Mouse (Mus musculus): Measurements from ENCODE around the gene Herc3. TPM values are rescaled to one million over a fixed set of nuclear protein-coding genes. Genes with fewer than 3 reads are reported as not detected.
"Not testable (repeated sequence)": the region's sequence is repeated elsewhere in the genome, so short reads cannot be mapped to it uniquely, and the experiment has no call there.

The Herc3 gene
- total RNA-seq, 2 experiments from 2014 or later = 22.2 to 46.1 TPM

- no peak for DNase-seq
- intact Hi-C loops (cut with DNase I) = no loop called here
Observed at GRCm38 (mm10) chr6:58856494-58856893, 25.2 kb downstream of the Herc3 start.

DNA sequence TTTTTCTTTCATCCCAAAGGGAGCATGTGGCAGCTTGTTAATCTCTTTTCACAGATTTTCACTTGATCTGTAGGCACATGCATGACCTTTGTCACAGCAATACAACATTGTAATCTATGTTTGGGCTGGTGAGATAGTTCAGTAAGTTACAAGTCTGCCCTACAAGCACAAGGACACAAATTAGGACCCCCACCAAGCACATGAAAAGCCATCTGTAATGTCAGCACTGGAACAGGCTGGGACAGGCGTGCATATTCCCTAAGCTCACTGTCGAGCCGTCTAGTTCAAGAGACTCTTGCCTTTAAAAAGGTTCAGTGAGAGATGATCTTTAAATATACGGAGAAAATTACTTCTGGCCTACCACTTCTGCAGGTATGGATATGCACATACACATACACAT, 28.3 kb downstream of the Herc3 start:
- DNase-seq = no peak
- intact Hi-C loops (cut with DNase I) = no loop called here

DNA sequence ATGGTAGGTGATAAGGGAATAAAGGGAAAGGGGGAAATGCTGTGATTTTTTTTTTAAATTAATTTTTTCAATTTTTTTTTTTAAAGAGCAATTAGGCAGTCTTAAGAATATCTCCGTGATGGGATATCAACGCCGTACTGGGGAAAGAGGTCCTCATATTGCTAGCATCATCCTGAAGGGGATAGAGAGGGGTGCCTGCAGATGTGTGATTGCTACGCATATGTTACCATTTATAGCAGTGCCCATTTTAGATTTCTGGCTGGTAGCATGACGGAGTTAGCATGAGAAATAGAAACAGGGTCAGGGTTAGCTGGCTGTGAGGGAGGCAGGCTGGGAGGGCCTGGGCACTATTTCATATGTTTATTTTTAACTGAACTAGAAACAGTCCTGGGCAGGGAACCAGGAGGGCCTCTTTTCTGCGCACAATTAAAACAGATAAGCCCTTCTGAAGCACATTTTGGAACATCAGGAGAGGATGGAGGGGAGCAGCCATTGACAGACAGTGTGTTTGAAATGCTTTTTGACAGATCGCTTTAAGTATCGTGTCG, 31.3 kb downstream of the Herc3 start:
- DNase-seq = no peak
- intact Hi-C loops (cut with DNase I) = no loop called here

DNA sequence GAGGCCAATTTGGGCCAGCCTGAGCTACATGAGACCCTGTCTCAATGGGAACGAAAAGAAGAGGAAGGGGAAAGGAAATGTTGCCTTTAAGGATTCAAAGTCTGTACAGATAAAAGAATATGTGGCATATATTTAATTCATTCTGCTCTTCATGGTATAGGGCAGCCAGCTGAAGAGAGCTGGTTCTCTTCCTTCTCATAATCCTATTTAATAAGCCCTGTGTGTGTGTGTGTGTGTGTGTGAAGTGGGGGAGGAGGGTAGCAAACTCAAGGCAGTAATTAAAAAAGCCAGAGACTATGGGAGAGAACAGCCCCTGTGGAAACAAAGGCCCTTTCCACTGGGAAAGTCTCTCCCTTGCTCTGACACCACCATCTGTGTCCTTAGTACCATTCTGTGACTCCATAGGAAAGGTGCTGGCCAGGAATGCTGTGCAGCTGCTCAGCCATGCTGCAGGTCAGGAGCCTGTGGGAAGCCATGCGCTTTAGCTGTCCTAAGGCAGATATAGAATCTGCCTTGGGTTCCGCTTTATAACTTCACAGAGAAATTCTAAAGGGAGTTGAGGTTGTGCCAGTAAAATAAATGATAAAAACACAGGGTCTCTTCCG, 32.5 kb downstream of the Herc3 start:
- intact Hi-C loops (cut with DNase I) = no loop called here
- DNase-seq = no peak

DNA sequence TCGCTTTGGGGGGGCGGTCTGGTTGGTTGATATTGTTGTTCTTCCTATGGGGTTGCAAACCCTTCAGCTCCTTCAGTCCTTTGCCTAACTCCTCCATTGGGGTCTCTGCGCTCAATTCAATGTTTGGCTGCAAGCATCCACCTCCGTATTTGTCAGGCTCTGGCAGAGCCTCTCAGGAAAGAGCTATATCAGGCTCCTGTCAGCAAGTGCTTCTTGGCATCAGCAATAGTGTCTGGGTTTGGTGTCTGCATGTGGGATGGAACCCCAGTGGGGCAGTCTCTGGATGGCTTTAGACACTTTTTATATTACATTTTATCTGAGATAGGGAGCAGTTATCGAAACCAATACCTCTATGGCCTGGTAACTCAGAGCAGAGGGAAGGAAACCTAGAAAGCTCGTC, 36.6 kb downstream of the Herc3 start:
- DNase-seq; intact Hi-C loops (cut with DNase I): not testable (repeated sequence)

DNA sequence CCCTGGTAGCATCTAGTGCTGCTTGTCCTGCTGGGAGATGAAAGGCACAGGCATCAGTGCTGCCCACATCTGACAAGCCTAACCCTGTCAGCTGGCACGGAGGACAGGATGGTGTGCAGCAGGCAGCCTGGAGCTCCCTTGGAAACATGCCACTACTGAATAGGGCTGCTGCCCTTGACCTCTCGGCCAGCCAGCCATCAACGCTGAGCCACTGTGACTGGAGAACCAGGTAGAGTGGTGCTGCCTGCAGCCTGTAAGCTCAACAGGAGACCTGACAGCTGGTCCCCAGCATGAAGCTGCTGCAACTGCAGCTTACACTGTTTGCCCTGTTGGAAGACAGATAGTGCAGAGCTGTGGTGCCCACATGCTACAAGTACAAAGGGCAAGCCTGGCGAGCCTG, 48.3 kb downstream of the Herc3 start:
- no peak for DNase-seq
- intact Hi-C loops (cut with DNase I) = no loop called here

GRCm38 (mm10) chr6:58879987-58880386, 48.7 kb downstream of the Herc3 start:
- DNase-seq = no peak
- intact Hi-C loops (cut with DNase I) = no loop called here

DNA sequence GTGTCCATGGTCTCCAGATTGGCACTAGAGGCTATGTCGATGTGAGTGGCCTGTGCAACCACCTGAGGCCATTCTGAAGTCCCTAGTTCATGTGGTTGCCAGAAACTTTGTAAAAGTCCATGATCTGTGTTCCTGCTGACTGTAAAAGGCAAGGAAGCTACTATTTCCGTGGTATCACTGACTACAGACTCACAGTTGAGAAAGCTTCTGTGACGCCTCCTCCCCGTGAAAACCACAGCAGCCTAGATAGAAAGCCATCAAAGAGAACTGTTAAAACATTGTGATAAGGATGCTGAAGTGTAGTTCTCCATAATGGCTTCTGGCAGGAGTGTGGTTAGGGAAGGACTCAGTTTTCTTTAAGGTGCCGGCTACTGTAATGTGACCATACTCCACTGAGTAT, 49.6 kb downstream of the Herc3 start:
- DNase-seq = no peak
- intact Hi-C loops (cut with DNase I) = no loop called here

DNA sequence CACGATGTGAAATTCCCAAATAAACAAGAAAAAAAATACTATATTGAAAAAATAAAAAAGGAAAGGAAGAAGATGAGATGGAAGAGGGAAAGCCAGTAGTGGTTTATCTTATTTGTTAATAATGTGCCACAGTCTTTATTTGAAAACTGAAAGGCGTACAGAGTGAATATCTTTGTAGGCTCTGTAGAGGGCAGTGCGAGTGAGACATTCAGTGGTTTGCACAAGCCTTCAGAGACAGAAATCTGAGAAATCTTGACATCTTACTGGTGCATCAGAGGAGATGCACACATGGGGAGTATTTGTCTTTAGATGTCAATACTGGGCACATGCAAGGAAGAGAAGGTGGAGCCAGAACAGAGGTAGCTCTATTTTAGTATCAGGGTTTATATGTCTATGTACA, 50.1 kb downstream of the Herc3 start:
- intact Hi-C loops (cut with DNase I) = no loop called here
- no peak for DNase-seq

DNA sequence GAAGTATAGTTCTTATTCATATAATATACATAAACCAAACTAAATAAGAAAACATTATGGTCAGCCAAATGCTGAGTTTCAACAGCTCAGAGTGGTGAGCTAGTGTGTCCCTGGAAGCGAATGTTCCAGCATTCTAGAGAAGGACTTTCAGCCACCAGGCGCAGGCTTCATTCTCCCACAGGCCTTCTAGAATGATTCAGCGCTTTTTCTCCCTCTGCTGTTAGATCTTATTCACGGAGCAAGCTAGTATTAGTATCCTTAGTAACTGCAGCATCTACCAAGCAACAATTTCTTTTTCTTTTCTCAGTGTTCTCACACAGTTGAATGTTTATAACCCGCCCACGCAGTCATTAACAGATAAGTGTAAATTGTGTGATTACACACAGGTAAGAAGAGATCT, 51.0 kb downstream of the Herc3 start:
- intact Hi-C loops (cut with DNase I) = no loop called here
- no peak for DNase-seq

DNA sequence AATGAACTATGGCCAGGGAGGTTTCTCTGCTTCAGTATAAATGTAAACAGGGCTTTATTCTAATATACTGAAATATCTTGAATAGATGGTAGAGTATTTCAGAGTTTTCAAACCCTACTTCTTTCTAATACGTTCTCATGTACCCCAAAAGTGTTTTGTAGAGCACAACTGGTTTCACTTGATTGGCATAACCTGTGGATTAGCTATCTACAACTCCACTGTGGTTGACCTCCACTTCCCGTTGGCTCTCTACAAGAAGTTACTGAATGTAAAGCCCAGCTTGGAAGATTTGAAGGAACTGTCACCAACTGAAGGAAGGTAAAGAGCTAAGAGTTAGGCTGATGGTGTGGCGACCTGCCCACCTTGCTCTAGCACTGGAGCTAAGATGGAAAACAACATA, 58.7 kb downstream of the Herc3 start:
- intact Hi-C loops (cut with DNase I) = no loop called here
- DNase-seq = no peak

DNA sequence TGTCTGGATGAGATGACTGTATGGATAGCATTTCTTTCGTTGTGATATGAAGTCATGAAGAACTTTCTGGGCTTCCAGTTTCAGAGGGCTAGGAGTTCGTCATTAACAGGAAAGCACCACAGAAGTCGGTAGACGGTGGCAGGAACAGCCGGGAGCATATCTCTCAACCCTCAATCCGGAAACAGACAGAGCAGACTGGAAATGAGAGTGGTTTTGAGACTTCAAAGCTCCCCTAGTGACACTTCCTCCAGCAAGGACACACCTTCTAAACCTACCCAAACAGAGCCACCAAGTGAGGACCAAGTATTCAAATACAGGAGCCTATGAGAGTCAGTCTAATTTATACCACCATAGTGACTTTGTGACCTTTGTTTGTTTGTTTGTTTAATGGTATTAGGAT, 62.0 kb downstream of the Herc3 start:
- DNase-seq = no peak
- intact Hi-C loops (cut with DNase I) = no loop called here

DNA sequence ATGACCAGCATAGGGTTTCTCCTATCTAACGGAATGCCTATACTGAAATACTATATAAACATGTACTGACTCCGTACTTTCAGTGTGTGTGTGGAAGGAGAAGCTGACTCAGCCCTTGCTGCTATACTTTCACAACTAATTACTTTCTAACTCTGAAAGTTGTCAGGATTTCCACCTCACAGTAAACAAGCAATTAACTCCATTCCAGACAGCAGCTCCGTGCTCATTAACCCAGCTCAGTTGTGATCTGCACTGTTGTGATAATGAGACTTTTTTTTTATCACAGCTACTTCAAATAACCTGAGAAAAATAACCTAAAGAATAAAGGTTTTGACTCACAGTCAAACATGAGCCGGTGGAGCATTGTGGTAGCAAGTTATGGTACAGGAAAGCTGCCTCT, 63.7 kb downstream of the Herc3 start:
- intact Hi-C loops (cut with DNase I) = no loop called here
- DNase-seq = no peak

DNA sequence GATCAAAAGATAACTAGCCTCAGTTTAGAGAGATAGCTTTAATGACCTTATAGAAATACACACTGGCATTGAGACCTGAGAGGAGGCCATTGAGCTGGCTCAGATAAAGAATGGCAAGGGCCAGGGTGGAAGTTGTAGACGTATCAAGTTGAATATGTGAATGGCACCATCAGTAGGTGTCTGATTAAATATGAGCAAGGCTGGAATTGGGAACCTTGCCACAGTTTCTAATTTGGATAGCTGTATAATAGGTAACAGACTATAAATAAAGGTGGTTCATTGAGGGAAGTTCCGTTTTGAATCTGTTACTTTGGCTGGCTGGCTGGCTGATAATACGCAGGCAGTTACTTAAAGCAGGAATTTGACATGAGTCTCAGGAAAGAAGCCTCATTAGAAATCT, 65.4 kb downstream of the Herc3 start:
- no peak for DNase-seq
- intact Hi-C loops (cut with DNase I) = no loop called here

GRCm38 (mm10) chr6:58899076-58899475, 67.8 kb downstream of the Herc3 start:
- intact Hi-C loops (cut with DNase I) = no loop called here
- no peak for DNase-seq

GRCm38 (mm10) chr6:58900536-58900935, 69.3 kb downstream of the Herc3 start:
- intact Hi-C loops (cut with DNase I) = no loop called here
- DNase-seq = no peak

DNA sequence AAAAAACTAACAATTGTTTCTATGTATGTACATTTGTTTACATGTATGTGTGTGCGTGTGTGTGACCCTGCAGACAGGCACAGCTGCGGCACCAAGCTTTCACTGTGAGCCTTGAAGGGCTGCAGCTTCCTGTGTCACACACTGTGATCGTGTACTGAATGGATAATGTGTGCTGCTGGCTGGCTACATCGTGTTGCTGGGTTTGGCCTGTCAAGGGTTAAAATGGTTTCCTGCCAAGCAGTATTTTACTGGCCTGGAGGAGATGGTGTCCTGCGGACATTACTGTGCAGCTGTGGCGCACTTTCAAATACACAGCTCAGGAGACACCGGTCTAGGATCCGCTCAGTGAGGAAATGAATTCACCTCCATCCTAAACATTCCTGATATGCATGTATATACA, 71.9 kb downstream of the Herc3 start:
- DNase-seq = no peak

DNA sequence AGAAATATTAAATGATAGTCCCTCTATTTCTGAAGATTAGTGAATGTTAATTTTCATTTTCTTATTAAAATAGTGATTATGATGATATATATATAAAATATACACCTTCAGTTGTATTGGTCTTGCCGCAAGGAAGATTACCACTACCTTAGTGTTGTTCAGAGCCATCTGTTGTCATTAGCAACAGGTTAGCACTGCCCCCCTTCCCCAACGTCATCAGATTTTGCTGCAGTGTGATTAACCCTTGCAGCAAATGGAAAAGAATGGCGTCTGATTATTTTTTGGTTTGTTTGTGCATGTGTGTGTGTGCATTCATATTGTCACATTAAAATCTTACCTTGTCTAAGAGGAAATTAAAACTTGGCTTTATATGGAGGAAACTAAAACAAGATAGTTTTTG, 73.3 kb downstream of the Herc3 start:
- DNase-seq = no peak
- intact Hi-C loops (cut with DNase I) = no loop called here

More for the DNA sequence above, 71.9 kb downstream of the Herc3 start:
- intact Hi-C loops (cut with DNase I) = no loop called here

GRCm38 (mm10) chr6:58906852-58907261, 75.6 kb downstream of the Herc3 start, which contains the start of gene Nap1l5:
TSS of gene Nap1l5 (minus strand) at chr6:58907076.
- no peak for DNase-seq
- intact Hi-C loops (cut with DNase I) = no loop called here

DNA sequence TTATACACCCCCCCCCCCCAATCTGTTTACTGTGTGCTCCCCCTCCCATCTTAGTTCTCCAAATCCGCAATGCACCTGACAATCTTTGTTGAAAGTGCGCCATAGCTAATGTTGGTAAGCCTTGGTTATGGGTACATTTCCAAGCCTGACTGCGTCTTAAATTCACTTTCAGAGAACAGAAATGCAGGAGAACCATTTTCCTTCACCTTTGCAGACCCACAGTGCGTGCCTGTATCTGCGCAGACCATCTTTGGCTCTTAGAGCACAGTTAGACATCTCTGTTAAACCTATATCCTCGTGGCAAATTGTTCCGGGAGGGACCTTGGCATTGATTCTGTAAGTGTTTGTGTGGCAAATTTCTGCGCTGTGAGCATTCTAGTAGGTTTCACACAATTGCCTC, 76.1 kb downstream of the Herc3 start:
- intact Hi-C loops (cut with DNase I) = no loop called here
- DNase-seq = no peak

DNA sequence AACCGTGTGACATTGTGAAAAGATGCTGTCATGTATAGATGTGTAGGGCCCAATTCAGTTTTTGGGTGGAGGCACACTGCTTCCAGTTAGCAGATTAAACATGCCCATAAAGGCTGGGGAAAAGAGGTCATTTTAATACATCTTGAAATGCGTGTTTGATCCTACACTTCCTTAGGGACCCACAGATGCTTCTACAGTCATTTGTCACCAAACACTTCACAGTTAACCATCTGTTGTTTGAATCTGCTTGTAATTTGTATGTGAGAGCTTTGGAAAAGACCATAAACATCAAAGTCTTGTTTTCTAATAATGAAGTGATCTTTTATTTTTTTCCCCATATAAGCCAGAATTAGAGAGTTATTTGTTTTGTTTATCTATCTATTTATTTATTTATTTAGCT, 76.5 kb downstream of the Herc3 start:
- DNase-seq = no peak
- intact Hi-C loops (cut with DNase I) = no loop called here

- no peak for DNase-seq
- intact Hi-C loops (cut with DNase I) = no loop called here
Observed at GRCm38 (mm10) chr6:58912842-58913241, 81.6 kb downstream of the Herc3 start.

- intact Hi-C loops (cut with DNase I) = no loop called here
- no peak for DNase-seq
Observed at GRCm38 (mm10) chr6:58913551-58913950, 82.3 kb downstream of the Herc3 start.

Measured in gastrocnemius, postnatal 36 days (tissue).